Mouse (Mus musculus) T-helper 1 cell (primary cell): ENCODE measurements at regions not wholly inside any gene's neighbourhood (a gene's known extent, or its start where the extent isn't known, plus 50 kb on each side); places are given as distances from the start of the nearest gene placed in this dataset.
"Not testable (repeated sequence)": the region's sequence is repeated elsewhere in the genome, so short reads cannot be mapped to it uniquely, and the experiment has no call there.

Experiments
- in situ Hi-C: fragments of 300-600 bp; cut with MboI, MseI; formaldehyde crosslinking; loops from one replicate; pipeline ENCODE4 v1.15.1; 2025; ENCODE audit warnings: high pct_unique_total_duplicates

- in situ Hi-C loops, result no loop called here
These were observed 60.6 kb upstream of the Klf13 start for GRCm38 (mm10) chr7:63998995-63999960.

GRCm38 (mm10) chr7:63997997-63998396 lies 59.3 kb upstream of the Klf13 start:
- in situ Hi-C loops, result no loop called here

GRCm38 (mm10) chr7:63996581-63997098 lies 57.9 kb upstream of the Klf13 start:
- in situ Hi-C loops, result no loop called here

GRCm38 (mm10) chr7:63995255-63995980 lies 56.7 kb upstream of the Klf13 start:
- in situ Hi-C loops, result no loop called here

GRCm38 (mm10) chr7:63994769-63995168 lies 56.1 kb upstream of the Klf13 start:
- in situ Hi-C loops, result not testable (repeated sequence)

- in situ Hi-C loops, result no loop called here
These were observed 53.4 kb upstream of the Klf13 start for GRCm38 (mm10) chr7:63992155-63992554.

GRCm38 (mm10) chr7:63991085-63992010 lies 52.6 kb upstream of the Klf13 start:
- in situ Hi-C loops, result no loop called here

- in situ Hi-C loops, result no loop called here
These were observed 51.8 kb upstream of the Klf13 start for GRCm38 (mm10) chr7:63990312-63991028.

GRCm38 (mm10) chr7:63989736-63990135 lies 51.0 kb upstream of the Klf13 start:
- in situ Hi-C loops, result no loop called here
